Mouse (Mus musculus) intestine, embryonic 14.5 days (tissue): Measurements from ENCODE around the gene Pdlim7. TPM values are rescaled to one million over a fixed set of nuclear protein-coding genes. Genes with fewer than 3 reads are reported as not detected.

Experiments
- ATAC-seq: fragments of 200-750 bp; cut with Nextera tagmentation; replicated peaks from 2 replicates; pipeline ENCODE4 v1.8.0; 2017; ENCODE audit warnings: low read depth, moderate number of reproducible peaks, moderate TSS enrichment, moderate library complexity; ENCODE audit not compliant: low FRiP score, low TSS enrichment
- DNase-seq: peaks from one replicate; pipeline ENCODE4 v3.0.0-alpha.2; 2018; ENCODE audit warnings: low spot score
- H3K27ac ChIP-seq: fragments of 300-500 bp; sonication (generic); 2 replicates; pipeline ENCODE4 v1.5.1; 2014; ENCODE audit warnings: low read depth, mild to moderate bottlenecking, control low read depth
- H3K27me3 ChIP-seq: fragments of 300-500 bp; sonication (generic); replicated peaks from 2 replicates; pipeline ENCODE4 v1.6.1; 2014; ENCODE audit warnings: low read length, control low read depth; ENCODE audit not compliant: control insufficient read depth, insufficient read depth
- H3K36me3 ChIP-seq: fragments of 300-500 bp; sonication (generic); 2 replicates; pipeline ENCODE4 v1.6.1; 2014; ENCODE audit warnings: low read length, control low read depth; ENCODE audit not compliant: control insufficient read depth, insufficient read depth
- H3K4me1 ChIP-seq: fragments of 300-500 bp; sonication (generic); replicated peaks from 2 replicates; pipeline ENCODE4 v1.6.1; 2014; ENCODE audit warnings: low read length, control low read depth, mixed read lengths; ENCODE audit not compliant: control insufficient read depth, insufficient read depth
- H3K4me2 ChIP-seq: fragments of 300-500 bp; sonication (generic); 2 replicates; pipeline ENCODE4 v1.6.1; 2014; ENCODE audit warnings: low read length
- H3K4me3 ChIP-seq: fragments of 300-500 bp; sonication (generic); 2 replicates; pipeline ENCODE4 v1.5.1; 2014; ENCODE audit warnings: low read depth, low read length, control low read depth, mixed read lengths
- H3K9ac ChIP-seq: fragments of 300-500 bp; sonication (generic); 2 replicates; pipeline ENCODE4 v1.6.1; 2014; ENCODE audit warnings: mild to moderate bottlenecking, low read length
- H3K9me3 ChIP-seq: fragments of 300-500 bp; sonication (generic); 2 replicates; pipeline ENCODE4 v1.6.1; 2016; ENCODE audit warnings: low read length, control low read depth; ENCODE audit not compliant: control insufficient read depth
- WGBS: fragments of 180-500 bp; shearing (Covaris S2); extraction: QIAGEN DNeasy Blood & Tissue Kit; methylation state at CpG from one replicate; pipeline ENCODE4 v1.1.7; 2014; 5-methylcytosine and 5-hydroxymethylcytosine counted together
- polyA plus RNA-seq: library from polyadenylated mRNA; unstranded; fragments of >200 nt; fragmentation: Nextera tagmentation; extraction: Ambion mirVana; gene quantifications from 2 replicates; pipeline ENCODE4 v1.2.1, GENCODE M21; 2014

Gene Pdlim7
- polyA plus RNA-seq, 1 experiment from 2014 or later = 253 TPM

- Histone ChIP-seq H3K4me2 (no peak overlapping the region), H3K4me1 (peaks cover 8% of the 10 kb centered on the region; the same call in 1 of the 2 replicates), H3K27me3 (no peaks in the 10 kb centered on the region), H3K4me3 (no peak overlapping the region), H3K9me3 (no peaks in the 10 kb centered on the region), H3K36me3 (peaks cover 72% of the 10 kb centered on the region), H3K9ac (no peak overlapping the region), H3K27ac (no peak overlapping the region)
- ATAC-seq (no peak), DNase-seq (peak; percentile 48)
- WGBS = 65% methylated on average over 16 of the region's 16 CpGs
Measured at GRCm38 (mm10) chr13:55477492-55477891, 36.0 kb downstream of the Pdlim7 start.

DNA sequence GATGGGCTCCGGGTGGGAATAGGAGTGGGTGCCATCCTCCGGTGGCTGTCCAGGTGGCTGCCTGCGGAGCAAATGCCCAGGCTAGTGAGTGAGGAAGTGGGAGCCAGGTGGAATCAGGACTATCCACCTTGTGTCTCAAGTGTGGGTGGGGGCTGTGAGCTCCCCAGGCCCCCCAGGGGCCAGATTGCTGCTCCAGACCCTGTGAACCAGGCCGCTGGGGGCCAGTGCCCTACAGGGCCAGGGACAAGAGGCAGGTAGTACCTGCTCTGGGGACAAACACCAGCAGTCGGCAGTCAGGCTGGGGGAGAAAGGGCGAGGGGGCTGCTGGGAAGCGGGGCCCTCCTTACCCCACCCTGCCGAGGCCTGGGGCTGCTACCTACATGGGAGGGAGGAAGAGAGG is 37.2 kb downstream of the Pdlim7 start:
- ATAC-seq (no peak), DNase-seq (peak; percentile 46)
- no peaks in the 10 kb centered on the region for H3K9me3 ChIP-seq
- H3K27me3 ChIP-seq = no peaks in the 10 kb centered on the region
- H3K36me3 ChIP-seq = peaks cover 61% of the 10 kb centered on the region
- no peak overlapping the region for H3K27ac ChIP-seq
- H3K9ac ChIP-seq = no peak overlapping the region
- H3K4me2 ChIP-seq = no peak overlapping the region
- no peak overlapping the region for H3K4me3 ChIP-seq
- 91% methylated on average over 8 of the region's 8 CpGs for WGBS
- H3K4me1 ChIP-seq = peaks cover 7% of the 10 kb centered on the region; the same call in 1 of the 2 replicates

DNA sequence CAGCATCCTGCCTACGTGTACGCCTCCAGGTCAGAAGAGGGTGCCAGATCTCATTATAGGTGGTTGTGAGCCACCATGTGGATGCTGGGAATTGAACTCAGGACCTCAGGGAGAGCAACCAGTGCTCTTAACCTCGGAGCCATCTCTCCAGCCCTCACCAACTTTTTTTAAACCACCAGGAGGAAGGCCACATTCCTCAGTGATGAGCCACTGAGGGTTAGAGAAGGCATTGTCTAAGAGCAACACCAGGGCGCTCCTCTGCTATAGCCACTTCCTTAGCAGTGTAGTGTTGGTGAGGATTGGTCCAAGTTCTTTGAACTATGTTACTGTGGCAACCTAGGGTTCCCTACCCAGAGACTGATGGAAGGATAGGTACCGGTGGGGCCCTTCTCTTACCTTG is 37.7 kb downstream of the Pdlim7 start:
- H3K27ac ChIP-seq = no peak overlapping the region
- peaks cover 55% of the 10 kb centered on the region for H3K36me3 ChIP-seq
- H3K27me3 ChIP-seq = no peaks in the 10 kb centered on the region
- H3K4me3 ChIP-seq = no peak overlapping the region
- peaks cover 7% of the 10 kb centered on the region; the same call in 1 of the 2 replicates for H3K4me1 ChIP-seq
- DNase-seq (no peak), ATAC-seq (no peak)
- no peak overlapping the region for H3K4me2 ChIP-seq
- H3K9ac ChIP-seq = no peak overlapping the region
- 89% methylated on average over 5 of the region's 5 CpGs for WGBS
- H3K9me3 ChIP-seq = no peaks in the 10 kb centered on the region

- H3K4me3 ChIP-seq = no peak overlapping the region
- H3K9me3 ChIP-seq = no peaks in the 10 kb centered on the region
- no peaks in the 10 kb centered on the region for H3K27me3 ChIP-seq
- ATAC-seq (no peak), DNase-seq (peak; percentile 55)
- 58% methylated on average over 5 of the region's 5 CpGs for WGBS
- H3K4me1 ChIP-seq = peaks cover 7% of the 10 kb centered on the region; the same call in 1 of the 2 replicates
- no peak overlapping the region for H3K27ac ChIP-seq
- H3K9ac ChIP-seq = no peak overlapping the region
- H3K36me3 ChIP-seq = peaks cover 44% of the 10 kb centered on the region
- no peak overlapping the region for H3K4me2 ChIP-seq
Measured at GRCm38 (mm10) chr13:55474621-55475069, 38.8 kb downstream of the Pdlim7 start.

DNA sequence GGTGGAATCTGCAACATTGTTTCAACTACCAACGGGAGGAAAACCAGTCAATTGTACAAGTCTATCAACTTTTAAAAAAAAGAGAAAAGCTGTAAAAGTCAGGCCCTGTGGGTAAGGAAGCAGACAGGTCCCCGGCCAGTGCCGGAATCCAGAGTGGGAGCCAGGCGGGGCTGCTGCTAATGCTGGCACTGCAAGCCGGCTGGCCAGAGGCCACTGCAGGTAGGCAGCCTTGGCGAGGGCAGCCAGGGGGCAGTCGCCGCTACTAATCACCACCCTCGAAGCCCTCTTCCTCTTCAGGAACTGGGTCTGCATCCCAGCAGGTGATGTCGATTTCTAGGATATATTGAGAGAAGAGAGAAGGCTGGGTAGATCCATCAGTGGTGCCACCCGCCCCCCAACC is 39.5 kb downstream of the Pdlim7 start:
- H3K4me1 ChIP-seq = peaks cover 7% of the 10 kb centered on the region; the same call in 1 of the 2 replicates
- no peak for ATAC-seq

GRCm38 (mm10) chr13:55473076-55473831 is 40.2 kb downstream of the Pdlim7 start:
- WGBS = 28% methylated on average over 18 of the region's 18 CpGs
- ATAC-seq = no peak
- peak overlapping the region; percentile 60 for H3K27ac ChIP-seq

More for the DNA sequence above, 39.5 kb downstream of the Pdlim7 start:
- Histone ChIP-seq H3K27ac (no peak overlapping the region), H3K36me3 (peaks cover 38% of the 10 kb centered on the region), H3K27me3 (no peaks in the 10 kb centered on the region), H3K9me3 (no peaks in the 10 kb centered on the region), H3K9ac (no peak overlapping the region), H3K4me3 (no peak overlapping the region), H3K4me2 (no peak overlapping the region)
- DNase-seq = no peak
- 70% methylated on average over 11 of the region's 11 CpGs for WGBS

GRCm38 (mm10) chr13:55472132-55473022 is 41.1 kb downstream of the Pdlim7 start:
- Histone ChIP-seq H3K9me3 (no peaks in the 10 kb centered on the region), H3K9ac (peak overlapping the region; percentile 56), H3K27ac (peak overlapping the region; percentile 60), H3K27me3 (no peaks in the 10 kb centered on the region), H3K4me1 (peaks cover 7% of the 10 kb centered on the region; the same call in 1 of the 2 replicates), H3K4me2 (peak overlapping the region; percentile 100), H3K36me3 (peaks cover 32% of the 10 kb centered on the region), H3K4me3 (peak overlapping the region; percentile 54)
- ATAC-seq = peak; percentile 54
- WGBS = under 1% methylated on average over 97 of the region's 103 CpGs
- DNase-seq = peak; percentile 84

More at GRCm38 (mm10) chr13:55473076-55473831, 40.2 kb downstream of the Pdlim7 start:
- Histone ChIP-seq H3K36me3 (peaks cover 38% of the 10 kb centered on the region), H3K4me3 (peak overlapping the region; percentile 54), H3K9ac (peak overlapping the region; percentile 56), H3K27me3 (no peaks in the 10 kb centered on the region), H3K4me2 (peak overlapping the region; percentile 100), H3K9me3 (no peaks in the 10 kb centered on the region), H3K4me1 (peaks cover 7% of the 10 kb centered on the region; the same call in 1 of the 2 replicates)
- DNase-seq = no peak

GRCm38 (mm10) chr13:55471819-55472131 is 41.7 kb downstream of the Pdlim7 start:
- Histone ChIP-seq H3K4me2 (peak overlapping the region; percentile 100), H3K27ac (peak overlapping the region; percentile 60), H3K9me3 (no peaks in the 10 kb centered on the region), H3K4me3 (peak overlapping the region; percentile 54), H3K4me1 (peaks cover 7% of the 10 kb centered on the region; the same call in 1 of the 2 replicates), H3K36me3 (peaks cover 26% of the 10 kb centered on the region), H3K27me3 (no peaks in the 10 kb centered on the region), H3K9ac (peak overlapping the region; percentile 56)
- ATAC-seq (peak; percentile 29), DNase-seq (peak; percentile 85)
- under 1% methylated on average over 31 of the region's 31 CpGs for WGBS
